Mouse (Mus musculus): Measurements from ENCODE around the gene Gm44502. TPM values are rescaled to one million over a fixed set of nuclear protein-coding genes. Genes with fewer than 3 reads are reported as not detected.

The Gm44502 gene
- total and polyA plus RNA-seq, 3 experiments: 2.5 to 9.5 (median 5.5) TPM

DNA sequence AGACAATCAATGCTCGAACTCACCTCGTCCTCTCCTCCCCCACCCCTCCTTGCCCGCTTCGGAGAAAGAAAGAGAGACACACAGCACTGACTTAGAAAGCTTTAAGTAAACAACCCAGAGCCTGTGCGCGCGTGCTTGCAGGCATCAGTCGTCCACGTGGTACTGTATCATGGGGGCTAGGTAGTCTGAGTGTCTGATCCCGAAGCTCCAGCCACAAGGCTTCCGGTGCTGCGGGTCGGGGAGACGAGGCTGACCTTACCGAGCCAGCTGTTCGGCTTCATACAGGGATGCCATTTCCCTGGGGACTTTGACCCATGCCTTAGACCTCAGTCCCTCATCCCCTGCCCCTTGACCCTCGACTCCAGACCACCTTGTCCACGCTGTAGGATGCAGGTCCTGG, 52.1 kb downstream of the Gm44502 start:
- Histone ChIP-seq H3K9ac (ENCODE audit: low read depth, low read length) (no peak overlapping the region), H3K27ac (no peak overlapping the region), H3K4me3 (no peak overlapping the region), H3K79me2 (replicated peaks; ENCODE audit: control insufficient read depth, insufficient read depth, low read length) (no peaks in the 10 kb centered on the region), H3K4me1 (ENCODE audit: control insufficient read depth, insufficient read depth, low read length) (peaks cover 7% of the 10 kb centered on the region), H3K27me3 (ENCODE audit: control insufficient read depth, insufficient read depth, low read length) (0 out of 2 replicates have a peak, but pooled peaks cover 2% of the 10 kb centered on the region), H3K36me3 (ENCODE audit: control insufficient read depth, insufficient read depth, low read length) (no peaks in the 10 kb centered on the region)
- DNase-seq: no peak
- intact Hi-C loops (cut with DNase I): loop anchor here (10.0 kb wide), 1 partner anchor 233 kb away; the partner anchor contains the start of genes Mapk11 and Mapk12
- TF ChIP-seq POLR2A (IDR thresholded peaks at IDR 0.05; ENCODE audit: insufficient read depth, low read depth, low read length) (no peak), CTCF (IDR thresholded peaks at IDR 0.05) (no peak), EP300 (IDR thresholded peaks at IDR 0.05; ENCODE audit: insufficient read depth, low read depth, low read length) (no peak)
- WGBS: 14% methylated on average over 18 of the region's 18 CpGs

DNA sequence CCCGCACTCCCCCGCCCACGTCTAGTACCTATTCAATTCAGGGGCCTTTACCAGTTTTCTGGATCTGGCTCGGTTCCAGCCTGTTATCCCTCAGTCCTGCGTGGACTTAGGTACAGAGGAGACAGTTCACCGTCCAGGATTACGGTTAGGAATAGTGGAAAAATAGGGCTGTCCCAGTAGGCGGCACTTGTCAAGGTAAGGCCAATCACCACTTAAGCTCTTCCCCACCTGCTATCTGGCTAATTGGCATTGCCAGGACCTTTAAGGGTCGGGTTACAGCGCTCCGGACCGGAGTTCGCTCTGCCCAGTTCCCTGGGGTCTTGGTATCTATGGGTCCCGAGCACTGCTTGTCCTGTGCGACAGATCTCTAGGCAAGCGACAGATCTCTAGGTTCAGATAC, 52.5 kb downstream of the Gm44502 start, which contains the start of gene Tymp:
Tymp (minus strand) TSS at position 83 of the 400 bp plus-strand sequence.
- WGBS: 42% methylated on average over 16 of the region's 16 CpGs
- intact Hi-C loops (cut with DNase I): loop anchor here (10.0 kb wide), 1 partner anchor 232 kb away; the partner anchor contains the start of genes Mapk11 and Mapk12
- H3K27me3 ChIP-seq (ENCODE audit: control insufficient read depth, insufficient read depth, low read length): 0 out of 2 replicates have a peak, but pooled peaks cover 2% of the 10 kb centered on the region
- H3K4me1 ChIP-seq (ENCODE audit: control insufficient read depth, insufficient read depth, low read length): peaks cover 7% of the 10 kb centered on the region
- no peaks in the 10 kb centered on the region for H3K36me3 ChIP-seq (ENCODE audit: control insufficient read depth, insufficient read depth, low read length)
- TF ChIP-seq POLR2A (IDR thresholded peaks at IDR 0.05; ENCODE audit: insufficient read depth, low read depth, low read length) (no peak), CTCF (IDR thresholded peaks at IDR 0.05) (no peak), EP300 (IDR thresholded peaks at IDR 0.05; ENCODE audit: insufficient read depth, low read depth, low read length) (no peak)
- H3K79me2 ChIP-seq (replicated peaks; ENCODE audit: control insufficient read depth, insufficient read depth, low read length): no peaks in the 10 kb centered on the region
- no peak within 1 kb of the TSS for H3K9ac ChIP-seq (ENCODE audit: low read depth, low read length)
- no peak within 1 kb of the TSS for H3K4me3 ChIP-seq
- no peak within 1 kb of the TSS for H3K27ac ChIP-seq
- DNase-seq: no peak

GRCm38 (mm10) chr15:89376040-89376439, 53.5 kb downstream of the Gm44502 start:
- peaks cover 7% of the 10 kb centered on the region for H3K4me1 ChIP-seq (ENCODE audit: control insufficient read depth, insufficient read depth, low read length)
- no peaks in the 10 kb centered on the region for H3K79me2 ChIP-seq (replicated peaks; ENCODE audit: control insufficient read depth, insufficient read depth, low read length)
- no peak overlapping the region for H3K27ac ChIP-seq
- 81% methylated on average over 7 of the region's 7 CpGs for WGBS
- intact Hi-C loops (cut with DNase I): loop anchor here (10.0 kb wide), 1 partner anchor 231 kb away; the partner anchor contains the start of genes Mapk11 and Mapk12
- no peak overlapping the region for H3K4me3 ChIP-seq
- H3K27me3 ChIP-seq (ENCODE audit: control insufficient read depth, insufficient read depth, low read length): 0 out of 2 replicates have a peak, but pooled peaks cover 2% of the 10 kb centered on the region
- TF ChIP-seq EP300 (IDR thresholded peaks at IDR 0.05; ENCODE audit: insufficient read depth, low read depth, low read length) (no peak), CTCF (IDR thresholded peaks at IDR 0.05) (no peak), POLR2A (IDR thresholded peaks at IDR 0.05; ENCODE audit: insufficient read depth, low read depth, low read length) (no peak)
- no peak overlapping the region for H3K9ac ChIP-seq (ENCODE audit: low read depth, low read length)
- DNase-seq: no peak
- no peaks in the 10 kb centered on the region for H3K36me3 ChIP-seq (ENCODE audit: control insufficient read depth, insufficient read depth, low read length)

DNA sequence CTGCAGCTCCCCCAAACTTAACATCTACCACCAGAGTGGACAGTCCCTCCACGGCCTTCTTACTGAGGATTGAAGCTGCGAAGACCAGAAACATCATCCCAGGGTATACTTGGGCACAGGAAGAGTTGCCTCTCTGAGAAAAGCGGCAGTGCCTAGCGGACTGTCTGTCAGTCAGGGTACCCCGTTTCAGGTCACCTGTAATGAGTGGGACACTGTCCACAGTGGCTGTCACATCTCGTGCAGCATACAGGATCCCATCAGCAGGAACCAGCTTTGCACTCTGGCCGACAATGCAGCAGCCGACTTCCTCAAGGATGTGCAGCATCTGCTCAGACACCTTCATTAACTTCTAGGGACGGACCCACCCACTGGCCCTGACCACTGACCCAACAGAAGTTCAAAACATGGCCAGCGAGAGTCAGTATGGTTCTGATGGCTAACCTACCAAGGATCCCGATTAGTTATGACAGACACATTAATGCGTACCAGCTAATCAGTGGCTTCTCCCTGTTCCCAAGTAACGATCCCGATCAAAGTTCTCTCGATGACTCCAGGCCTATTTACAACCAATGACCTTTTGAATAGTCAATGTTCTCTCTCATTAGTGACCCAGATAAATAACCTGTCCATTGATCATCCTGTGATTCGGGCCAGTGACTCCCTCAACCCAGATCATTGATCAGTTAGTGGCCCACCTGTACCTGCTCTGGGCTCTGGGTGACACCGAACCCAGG, 54.5 kb downstream of the Gm44502 start:
- no peak overlapping the region; the same call in 1 of the 2 replicates for H3K27ac ChIP-seq
- 0 out of 2 replicates have a peak, but pooled peaks cover 2% of the 10 kb centered on the region for H3K27me3 ChIP-seq (ENCODE audit: control insufficient read depth, insufficient read depth, low read length)
- intact Hi-C loops (cut with DNase I): loop anchor here (2.0 to 10.0 kb wide), 3 partner anchors 54 to 230 kb away; partner anchors contain the start of genes C730034F03Rik, Chkb, Gm44502 and Mapk11
- no peaks in the 10 kb centered on the region for H3K79me2 ChIP-seq (replicated peaks; ENCODE audit: control insufficient read depth, insufficient read depth, low read length)
- TF ChIP-seq POLR2A (IDR thresholded peaks at IDR 0.05; ENCODE audit: insufficient read depth, low read depth, low read length) (no peak), CTCF (IDR thresholded peaks at IDR 0.05) (no peak), EP300 (IDR thresholded peaks at IDR 0.05; ENCODE audit: insufficient read depth, low read depth, low read length) (no peak)
- H3K9ac ChIP-seq (ENCODE audit: low read depth, low read length): no peak overlapping the region
- no peak overlapping the region for H3K4me3 ChIP-seq
- DNase-seq: no peak
- 88% methylated on average over 17 of the region's 17 CpGs for WGBS
- H3K36me3 ChIP-seq (ENCODE audit: control insufficient read depth, insufficient read depth, low read length): no peaks in the 10 kb centered on the region
- H3K4me1 ChIP-seq (ENCODE audit: control insufficient read depth, insufficient read depth, low read length): peaks cover 7% of the 10 kb centered on the region

DNA sequence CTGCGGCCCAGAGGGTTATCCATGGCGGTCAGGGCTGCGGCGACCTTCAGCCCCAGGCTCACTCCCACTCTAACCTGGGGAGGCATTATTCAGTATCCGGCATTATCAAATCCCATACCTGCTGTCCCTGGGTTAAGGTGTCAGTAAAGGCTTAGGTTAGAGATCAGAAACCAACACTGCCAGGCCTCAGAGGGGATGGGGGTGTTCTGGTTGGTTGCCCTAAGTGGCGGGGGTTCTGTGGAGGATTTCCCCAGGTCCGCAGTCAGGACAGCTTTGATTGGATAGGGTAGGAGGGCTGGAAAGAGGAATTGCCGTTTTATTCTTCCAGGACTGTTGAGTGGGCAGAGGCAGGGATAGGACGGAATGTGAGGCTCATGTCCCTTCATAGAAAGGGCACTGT, 55.2 kb downstream of the Gm44502 start:
- Histone ChIP-seq H3K4me3 (peak overlapping the region; percentile 63), H3K36me3 (ENCODE audit: control insufficient read depth, insufficient read depth, low read length) (no peaks in the 10 kb centered on the region), H3K27ac (peak overlapping the region; percentile 99), H3K27me3 (ENCODE audit: control insufficient read depth, insufficient read depth, low read length) (0 out of 2 replicates have a peak, but pooled peaks cover 2% of the 10 kb centered on the region), H3K79me2 (replicated peaks; ENCODE audit: control insufficient read depth, insufficient read depth, low read length) (no peaks in the 10 kb centered on the region), H3K4me1 (ENCODE audit: control insufficient read depth, insufficient read depth, low read length) (peaks cover 7% of the 10 kb centered on the region), H3K9ac (ENCODE audit: low read depth, low read length) (peak overlapping the region; percentile 59)
- TF ChIP-seq EP300 (IDR thresholded peaks at IDR 0.05; ENCODE audit: insufficient read depth, low read depth, low read length): no peak
- TF ChIP-seq POLR2A (IDR thresholded peaks at IDR 0.05; ENCODE audit: insufficient read depth, low read depth, low read length): no peak
- TF ChIP-seq CTCF (IDR thresholded peaks at IDR 0.05): no peak; the same call in 1 of the 2 replicates
- 44% methylated on average over 9 of the region's 9 CpGs for WGBS
- DNase-seq: no peak
- intact Hi-C loops (cut with DNase I): loop anchor here (2.0 to 10.0 kb wide), 3 partner anchors 54 to 230 kb away; partner anchors contain the start of genes C730034F03Rik, Chkb, Gm44502 and Mapk11
